Mouse (Mus musculus) cerebellum, adult 9-10 months (tissue): ENCODE measurements at regions not wholly inside any gene's neighbourhood (a gene's known extent, or its start where the extent isn't known, plus 50 kb on each side); places are given as distances from the start of the nearest gene placed in this dataset.

Experiments
- DNase-seq: peaks from one replicate; pipeline ENCODE4 v3.0.0; 2022

- DNase-seq: no peak
Observed at GRCm38 (mm10) chr12:26778796-26779195, 309.8 kb downstream of the Cmpk2 start.

DNA sequence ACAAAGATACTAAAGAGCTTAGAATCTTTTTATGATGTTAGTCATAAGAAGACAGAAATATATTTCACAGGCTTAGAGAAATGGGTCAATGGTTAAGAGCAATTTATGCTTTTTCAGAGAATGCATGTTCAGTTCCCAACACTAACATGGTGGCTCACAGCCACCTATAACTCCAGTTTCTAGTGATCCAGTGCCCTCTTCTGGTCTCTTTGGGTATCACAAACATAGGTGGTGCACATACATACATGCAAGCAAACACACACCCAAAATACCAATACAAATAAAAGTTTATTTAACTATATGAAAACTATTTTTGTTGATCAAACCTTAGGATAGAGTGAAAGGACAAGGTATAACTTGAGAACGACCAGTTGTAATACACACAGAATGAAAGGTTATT, 308.0 kb downstream of the Cmpk2 start:
- no peak for DNase-seq

DNA sequence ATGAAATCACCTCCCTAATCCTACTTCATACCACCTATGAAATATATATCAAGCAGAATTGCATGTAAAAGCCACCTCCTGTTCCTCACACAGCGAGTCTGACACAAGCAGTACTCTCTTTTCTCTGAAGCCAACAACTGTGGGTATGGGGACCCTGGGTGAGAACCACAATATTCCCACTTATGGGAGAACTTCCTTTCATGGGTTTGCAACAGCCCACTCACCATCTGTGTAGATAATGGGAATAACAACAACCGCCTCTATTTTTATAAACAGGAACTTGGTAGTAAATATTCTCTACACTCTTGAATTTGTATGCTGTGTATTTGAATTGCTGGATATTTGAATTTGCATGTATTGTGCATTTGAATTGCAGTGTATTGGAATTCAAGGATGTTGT, 305.0 kb downstream of the Cmpk2 start:
- no peak for DNase-seq

DNA sequence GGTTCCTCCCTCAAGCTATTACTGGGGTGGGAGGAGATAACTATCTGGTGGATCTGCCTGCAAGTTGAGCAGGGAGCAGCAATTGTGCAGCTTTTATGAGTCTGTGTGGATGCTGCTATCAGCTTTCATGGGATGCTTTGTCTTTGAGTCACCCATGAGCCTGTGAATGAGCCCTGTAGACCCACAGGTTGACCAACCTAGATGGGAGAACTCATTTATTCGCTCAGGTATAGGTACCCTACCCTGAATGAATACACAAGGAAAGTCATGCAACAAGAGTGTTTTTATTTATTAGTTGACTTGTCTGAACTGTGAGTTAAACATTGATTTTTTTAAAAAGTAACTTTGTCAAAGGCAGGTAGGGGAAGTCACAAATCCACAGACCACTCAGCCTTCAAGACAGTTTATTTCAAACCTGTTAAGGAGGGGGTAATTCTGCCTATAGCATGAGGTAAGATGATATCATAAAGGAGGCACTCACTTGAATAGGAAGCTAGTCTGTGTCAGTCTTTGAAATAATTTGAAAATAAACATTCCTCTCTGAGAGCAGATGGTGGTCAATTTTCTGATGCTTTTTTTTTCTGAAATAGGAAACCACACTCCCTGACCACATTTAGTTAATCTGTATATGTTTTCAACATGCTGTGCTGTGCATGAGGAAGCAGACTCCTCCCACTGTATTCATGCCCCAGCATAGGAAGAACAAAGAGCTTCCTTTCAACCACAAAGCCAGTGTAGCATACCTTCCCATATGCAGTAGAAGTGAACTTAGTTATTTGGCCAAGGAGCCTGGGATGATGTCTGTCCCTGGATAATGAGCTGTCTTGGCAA, 302.0 kb downstream of the Cmpk2 start:
- DNase-seq: no peak

- no peak for DNase-seq
Observed at GRCm38 (mm10) chr12:26767551-26767950, 298.5 kb downstream of the Cmpk2 start.

GRCm38 (mm10) chr12:26758657-26759325, 289.8 kb downstream of the Cmpk2 start:
- DNase-seq: no peak

DNA sequence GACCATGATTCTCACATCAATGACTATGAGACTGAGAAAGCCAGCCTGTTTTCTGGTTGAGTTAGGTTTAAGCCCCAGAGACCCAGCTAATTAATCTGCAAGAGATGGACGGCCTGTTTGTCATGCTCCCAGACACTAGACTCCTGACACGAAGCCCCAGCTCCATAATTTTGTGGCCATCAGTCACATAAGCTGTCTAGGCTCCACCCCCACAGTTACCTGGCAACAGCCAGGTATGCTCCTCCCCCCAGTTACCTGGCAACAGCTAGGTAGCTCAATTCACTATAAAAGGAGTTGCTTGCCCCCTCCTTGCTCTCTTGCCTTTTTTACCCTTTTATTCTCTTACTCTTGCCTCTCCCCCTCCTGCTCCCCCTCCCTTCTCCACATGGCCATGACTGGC, 287.3 kb downstream of the Cmpk2 start:
- DNase-seq: no peak

- DNase-seq: no peak
Observed at GRCm38 (mm10) chr12:26754611-26755010, 285.6 kb downstream of the Cmpk2 start.

GRCm38 (mm10) chr12:26734558-26734897, 265.5 kb downstream of the Cmpk2 start:
- DNase-seq: no peak

DNA sequence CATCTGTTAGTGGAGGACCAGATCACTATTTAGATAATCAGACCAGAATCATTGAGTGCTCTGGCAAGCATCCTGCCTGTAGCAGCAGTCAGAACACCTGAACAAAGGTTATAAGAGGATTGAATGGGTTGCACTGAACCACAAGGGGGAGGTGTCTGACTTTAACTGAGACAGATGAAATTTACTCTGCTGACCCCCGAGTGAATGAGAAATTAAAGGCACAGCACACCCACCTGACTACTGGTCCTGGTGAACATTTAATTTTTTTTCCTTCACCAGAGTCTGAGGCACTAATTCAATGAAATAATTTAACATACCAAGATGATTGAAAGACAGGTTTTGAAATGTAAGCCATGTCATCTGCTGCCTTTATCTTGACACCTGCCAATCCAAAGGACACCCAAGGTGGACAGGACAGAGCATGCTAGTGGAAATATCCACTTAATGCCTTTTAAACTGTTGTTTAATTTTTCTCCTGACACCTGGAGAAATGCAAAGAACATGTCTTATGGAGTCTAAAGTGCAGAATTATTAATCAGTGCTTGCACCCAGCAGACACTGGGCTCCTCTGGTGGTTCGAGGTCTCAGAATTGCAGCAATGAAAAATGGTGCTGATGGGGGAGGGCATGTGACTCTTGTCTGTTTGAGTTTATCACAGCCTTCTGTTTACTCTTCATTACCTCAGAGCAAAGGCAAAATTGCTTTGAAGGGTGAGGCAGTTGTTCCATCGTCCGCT, 265.0 kb downstream of the Cmpk2 start:
- no peak for DNase-seq

DNA sequence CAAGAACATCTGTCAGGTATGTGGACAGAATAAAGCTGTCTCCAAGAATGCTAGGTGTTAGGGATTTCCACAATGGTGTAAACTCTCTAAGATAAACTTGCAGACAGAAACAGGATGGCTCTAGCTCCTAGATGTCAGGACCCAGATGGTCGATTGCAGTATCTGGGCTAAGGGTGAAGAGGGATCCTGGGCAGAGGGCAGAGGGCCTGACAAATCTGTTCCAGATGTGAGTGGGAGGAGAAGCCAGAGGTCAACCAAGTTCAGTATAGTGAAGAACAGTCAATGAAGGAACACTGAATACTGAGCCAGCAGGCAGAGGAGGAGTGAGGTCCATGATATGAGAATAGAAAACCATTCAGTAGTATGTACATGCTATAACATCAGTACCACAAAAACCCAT, 254.4 kb downstream of the Cmpk2 start:
- no peak for DNase-seq

DNA sequence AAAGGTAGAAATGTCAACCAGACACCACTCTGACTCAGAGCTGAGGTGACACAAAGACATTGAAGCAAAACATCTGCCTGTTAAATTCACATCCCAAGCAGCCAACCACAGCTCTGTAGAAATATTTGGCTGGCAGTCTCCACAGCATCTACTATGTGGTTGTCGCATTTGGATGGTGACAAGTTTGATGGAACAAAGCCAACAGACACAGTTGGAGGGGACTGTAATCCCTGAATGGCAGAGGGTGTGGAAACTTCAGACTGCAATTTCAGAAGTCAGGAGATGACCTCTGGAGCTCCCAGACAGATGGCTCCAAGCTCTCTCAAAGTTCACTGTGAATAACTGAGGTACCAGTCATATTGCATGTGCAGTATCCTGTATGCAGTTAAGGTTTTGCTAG, 229.8 kb downstream of the Cmpk2 start:
- no peak for DNase-seq

DNA sequence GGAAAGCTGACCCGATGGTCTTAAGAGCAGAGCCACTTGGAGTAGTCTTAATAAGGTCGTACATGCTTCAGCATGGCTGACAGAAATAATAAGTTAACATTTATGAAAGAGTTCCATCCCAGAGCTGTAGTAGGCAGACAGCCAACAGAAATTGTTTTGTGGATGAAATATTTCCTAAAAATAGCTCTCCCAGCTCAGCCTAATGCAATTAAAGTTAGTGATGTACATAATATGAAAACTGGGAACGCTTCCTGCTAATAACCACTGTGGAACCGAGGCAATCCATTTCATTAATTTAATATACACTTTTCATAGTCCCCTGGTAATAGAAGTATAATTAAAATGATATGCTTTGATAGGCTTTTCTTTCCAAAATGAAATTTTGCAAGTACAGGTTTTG, 219.0 kb downstream of the Cmpk2 start:
- DNase-seq: no peak

GRCm38 (mm10) chr12:26680568-26680947, 211.6 kb downstream of the Cmpk2 start:
- DNase-seq: no peak

GRCm38 (mm10) chr12:26679887-26680567, 211.0 kb downstream of the Cmpk2 start:
- no peak for DNase-seq

- no peak for DNase-seq
Observed at GRCm38 (mm10) chr12:26665466-26665865, 196.5 kb downstream of the Cmpk2 start.

- no peak for DNase-seq
Observed at GRCm38 (mm10) chr12:26654251-26654650, 185.2 kb downstream of the Cmpk2 start.

GRCm38 (mm10) chr12:26653781-26654180, 184.8 kb downstream of the Cmpk2 start:
- no peak for DNase-seq

- DNase-seq: no peak
Observed at GRCm38 (mm10) chr12:26646141-26646540, 177.1 kb downstream of the Cmpk2 start.

- DNase-seq: no peak
Observed at GRCm38 (mm10) chr12:26635665-26636241, 166.7 kb downstream of the Cmpk2 start.

DNA sequence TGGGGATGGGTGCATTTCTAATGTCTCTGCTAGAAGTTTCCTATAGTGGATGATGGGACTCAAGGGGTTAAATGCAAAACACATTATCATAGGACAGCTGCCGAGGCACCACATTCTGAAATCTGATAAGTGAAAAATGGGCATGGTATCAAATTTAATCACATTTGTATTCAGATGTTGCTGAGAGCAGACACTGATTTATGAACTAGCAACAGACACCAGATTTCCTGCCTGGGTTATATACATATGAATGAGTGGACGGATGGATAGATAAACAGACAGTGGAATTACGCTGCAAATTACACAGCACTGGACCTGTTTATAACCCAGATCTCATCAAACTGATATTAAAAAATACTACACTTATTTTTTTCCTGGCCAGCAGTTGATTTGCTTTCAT, 166.2 kb downstream of the Cmpk2 start:
- DNase-seq: no peak

DNA sequence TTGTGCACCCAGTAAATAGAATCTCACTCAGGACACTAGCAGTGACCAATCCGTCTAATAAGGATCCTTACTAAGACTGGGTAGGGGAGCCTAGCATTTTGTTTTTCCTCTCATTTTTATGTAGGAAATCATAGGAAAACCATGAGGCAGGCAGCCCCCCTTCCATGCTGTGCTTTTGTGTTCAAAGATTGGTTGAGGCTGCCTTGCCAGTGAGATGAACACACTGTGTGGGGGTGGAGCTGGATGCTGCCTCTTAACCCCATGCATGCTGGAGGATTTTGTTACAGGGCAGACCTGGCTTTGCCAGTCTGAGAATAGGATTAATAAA, 162.8 kb downstream of the Cmpk2 start:
- no peak for DNase-seq

GRCm38 (mm10) chr12:26631111-26631794, 162.2 kb downstream of the Cmpk2 start:
- no peak for DNase-seq
